Mouse (Mus musculus) left cerebral cortex, postnatal 25 days (tissue): ENCODE data around the gene Eif2b2. TPM values are rescaled to one million over a fixed set of nuclear protein-coding genes. Genes with fewer than 3 reads are reported as not detected.

ENCODE experiments used
- DNase-seq, 2 experiments: peaks; one replicate each; pipeline ENCODE4 v3.0.0; 2022; ENCODE audit warnings: low spot score in 2 of 2, mixed read lengths in 1 of 2
- intact Hi-C: fragments of 180-260 bp; cut with DNase I; formaldehyde crosslinking; loops from one replicate; pipeline ENCODE4 v1.15.1; 2025
- total RNA-seq, 2 experiments: library from RNA; stranded (reverse); gene quantifications; 2 replicates each; pipeline ENCODE4 v1.2.3; 2021

Eif2b2 gene
- total RNA-seq, result 10 to 100 TPM; 59.8 to 76.8 TPM

DNA sequence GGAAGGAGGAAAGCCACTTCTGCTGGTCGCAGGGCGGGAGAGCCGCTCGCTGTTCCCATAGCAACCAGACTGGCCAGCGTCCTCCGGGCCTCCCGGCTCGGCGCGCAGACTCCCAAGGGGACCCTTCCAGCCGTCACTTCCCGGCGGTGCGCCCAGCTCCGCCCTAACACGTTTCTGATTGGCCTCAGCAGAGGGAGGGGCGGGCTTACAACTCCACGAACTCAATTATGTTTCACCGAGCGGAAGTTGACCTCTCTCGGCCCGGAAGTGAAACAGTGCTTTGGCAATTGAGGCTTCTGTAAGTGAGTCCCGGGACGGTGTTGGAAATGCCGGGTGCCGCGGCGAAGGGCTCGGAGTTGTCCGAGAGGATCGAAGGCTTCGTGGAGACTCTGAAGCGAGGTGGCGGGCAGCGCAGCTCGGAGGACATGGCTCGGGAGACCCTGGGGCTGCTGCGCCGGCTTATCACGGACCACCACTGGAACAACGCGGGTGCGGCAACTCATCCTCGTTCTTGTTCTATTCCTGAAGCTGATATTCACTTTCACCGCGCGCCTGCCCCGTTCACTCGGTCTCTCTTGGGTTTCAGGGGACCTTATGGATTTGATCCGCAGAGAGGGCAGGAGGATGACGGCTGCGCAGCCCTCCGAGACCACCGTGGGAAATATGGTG is at the start of gene Eif2b2:
Gene Eif2b2 (plus strand): TSS at position 246 of the 669 bp plus-strand sequence.
- intact Hi-C loops, result loop anchor here (1.0 kb wide), 1 partner anchor 50 kb away; no protein-coding TSS in a partner anchor
- DNase-seq, result peak; percentile 98 to 100

DNA sequence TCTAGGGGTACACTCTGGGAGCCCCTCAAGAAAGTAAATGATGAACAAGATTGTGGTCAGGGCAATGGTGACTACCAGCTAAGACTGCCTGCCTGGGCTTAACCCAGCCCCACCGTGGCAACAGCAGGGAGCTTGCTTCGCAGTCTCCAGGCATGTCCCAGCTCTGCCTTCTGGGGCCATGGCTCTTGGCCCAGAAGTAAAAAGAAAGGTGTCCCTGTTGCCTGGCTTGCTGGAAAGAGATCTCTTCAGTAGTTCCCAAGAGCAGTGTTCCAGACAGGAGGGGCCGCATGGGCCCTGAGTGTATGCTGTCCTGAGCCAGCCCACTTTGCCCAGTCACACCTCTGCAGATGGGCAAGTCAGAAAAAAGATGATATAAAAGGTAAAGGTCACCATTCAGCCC is 49.4 kb upstream of the Eif2b2 start:
- no peak for DNase-seq
- intact Hi-C loops, result loop anchor here (1.0 to 2.0 kb wide), 2 partner anchors 49 to 135 kb away; partner anchors contain the start of gene Eif2b2

DNA sequence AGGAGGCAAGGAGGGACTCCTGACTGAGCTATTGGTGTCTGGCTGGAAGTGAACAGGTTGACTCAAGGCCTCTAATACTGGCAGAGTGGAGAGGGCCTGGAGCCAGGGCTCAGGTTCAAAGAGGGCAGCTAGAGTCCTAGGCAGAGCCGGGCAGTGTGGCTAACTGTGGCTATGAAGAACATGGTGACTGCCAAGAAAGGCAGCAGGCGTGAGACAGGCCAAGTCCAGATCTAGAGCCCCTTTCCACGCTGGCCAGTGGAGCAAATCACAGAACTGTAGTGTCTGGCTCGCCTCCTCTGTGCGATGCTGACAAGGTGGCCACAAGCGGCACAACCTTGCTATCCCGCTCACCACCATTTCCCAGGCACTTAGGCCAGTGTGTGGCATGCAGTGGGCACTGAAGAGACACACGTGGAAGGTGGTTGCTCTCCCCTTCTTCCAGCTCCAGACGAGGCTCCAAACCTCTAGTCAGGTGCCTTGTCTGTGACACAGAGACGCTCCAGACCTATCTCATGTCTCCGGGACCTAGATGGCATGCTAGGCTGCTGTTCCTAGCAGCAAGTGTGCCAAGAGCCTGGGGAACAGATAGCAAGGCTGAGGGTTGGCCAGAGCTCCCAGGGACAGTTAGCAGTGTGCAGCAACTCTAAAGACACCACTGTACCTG is 48.9 kb upstream of the Eif2b2 start:
- intact Hi-C loops, result no loop called here
- no peak for DNase-seq

DNA sequence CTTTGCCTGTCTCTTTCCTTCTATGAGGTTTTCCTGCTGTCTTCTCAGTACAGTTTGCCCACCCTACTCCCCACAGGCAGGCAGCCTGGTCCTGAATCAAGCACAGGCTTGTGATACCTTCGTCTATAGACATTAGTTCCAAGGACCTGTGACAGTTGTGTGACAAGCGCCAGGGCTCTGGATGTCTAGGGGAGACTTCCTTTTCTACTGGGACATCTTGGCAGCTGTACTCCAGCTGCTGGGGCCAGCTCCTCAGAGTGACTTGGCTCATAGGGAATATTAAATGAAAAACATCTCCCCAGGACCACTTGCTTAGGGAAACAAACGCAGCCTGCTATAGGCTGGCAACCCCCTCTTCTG is 48.4 kb upstream of the Eif2b2 start:
- no peak for DNase-seq
- intact Hi-C loops, result no loop called here

DNA sequence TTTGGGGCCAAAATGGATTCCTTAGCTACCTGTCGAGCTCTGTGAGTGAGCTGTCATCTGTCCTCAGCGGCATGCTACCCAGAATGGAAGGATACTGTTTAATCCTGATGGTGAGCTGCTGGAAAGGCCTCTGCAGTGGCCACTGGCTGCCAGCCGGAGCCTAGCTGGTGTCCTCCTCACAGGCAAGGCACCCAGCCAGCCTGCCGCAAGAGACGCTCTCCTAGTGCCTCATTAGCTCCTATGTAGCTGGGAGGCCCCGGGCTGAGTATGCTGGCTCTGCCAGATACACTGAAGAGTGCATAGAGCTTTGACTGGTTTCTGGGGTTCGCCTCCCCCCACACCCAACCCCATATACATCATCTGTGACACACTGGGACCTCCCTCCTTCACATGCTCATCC is 45.3 kb upstream of the Eif2b2 start:
- intact Hi-C loops, result no loop called here
- DNase-seq, result no peak

DNA sequence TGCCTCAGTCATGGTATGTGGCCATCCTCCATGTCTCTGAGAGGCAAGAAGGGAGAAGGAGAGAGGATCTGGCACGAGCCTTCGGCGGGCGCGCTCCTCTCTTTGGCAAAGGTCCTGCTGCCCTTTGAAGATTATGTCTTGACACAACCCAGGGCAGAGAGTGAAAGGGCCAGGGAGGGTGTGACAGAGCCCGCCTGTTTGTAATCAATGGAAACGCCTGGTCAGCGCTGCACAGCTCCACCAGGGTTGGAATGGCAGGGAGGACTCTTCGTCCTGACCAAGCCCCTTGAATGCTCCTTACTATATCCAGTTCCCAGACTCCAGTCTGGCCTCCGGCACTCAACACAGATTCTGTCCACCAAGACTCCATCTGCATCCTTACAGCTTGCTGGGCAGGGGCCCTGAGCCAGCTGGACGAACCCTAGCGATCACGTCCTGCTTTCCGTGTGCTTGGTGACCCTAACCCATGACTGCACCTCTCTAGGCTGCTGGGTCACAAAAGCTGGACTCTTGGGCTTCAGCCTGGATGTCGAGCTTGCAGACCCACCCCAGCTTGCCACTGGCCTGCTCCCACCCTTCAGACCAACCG is 44.1 kb upstream of the Eif2b2 start:
- DNase-seq, result no peak
- intact Hi-C loops, result no loop called here

DNA sequence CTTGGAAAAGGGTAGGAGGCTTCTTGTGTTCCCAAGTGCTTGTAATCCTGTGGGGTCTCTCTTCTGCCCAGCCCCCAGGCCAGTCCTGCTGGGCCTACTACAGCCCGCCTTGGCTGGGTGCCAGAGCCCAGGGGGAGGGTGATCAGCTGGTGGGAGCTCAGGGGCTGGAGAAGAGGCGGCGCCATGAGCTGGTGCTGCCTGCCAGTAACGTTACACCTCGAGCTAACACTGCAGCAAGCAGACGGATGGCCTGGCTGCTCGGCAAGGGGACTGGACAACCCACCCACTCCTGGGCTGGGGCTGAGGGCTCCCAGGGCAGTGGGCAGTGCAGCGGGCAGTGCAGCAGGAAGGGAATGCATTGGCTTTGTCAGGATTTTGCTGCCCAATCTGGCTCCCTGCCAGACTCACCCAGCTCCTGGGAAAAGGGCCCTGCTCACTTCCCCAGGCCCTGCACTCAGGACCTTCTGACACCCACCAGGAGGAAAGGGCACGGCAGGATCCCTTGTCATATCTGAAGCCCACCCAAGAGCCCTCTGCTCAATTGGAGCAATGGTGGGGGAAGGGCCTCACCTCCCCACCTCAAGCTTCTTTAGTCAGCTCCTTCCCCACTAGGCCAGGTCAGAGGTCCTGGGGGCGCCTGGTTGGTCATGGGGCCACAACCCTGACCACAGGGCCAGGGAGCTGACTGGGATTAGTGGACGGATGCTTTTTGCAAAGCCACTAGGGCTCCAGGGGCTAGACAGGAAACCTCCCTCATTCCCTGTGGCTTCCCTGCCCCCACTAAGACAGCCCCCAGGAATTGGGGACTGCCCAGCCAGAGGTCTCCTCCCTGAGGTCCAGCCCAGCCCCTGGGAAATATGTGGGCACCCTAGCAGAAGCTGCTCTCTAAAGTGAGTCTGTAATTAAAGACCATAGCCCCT is 43.1 kb upstream of the Eif2b2 start:
- no peak for DNase-seq
- intact Hi-C loops, result no loop called here

DNA sequence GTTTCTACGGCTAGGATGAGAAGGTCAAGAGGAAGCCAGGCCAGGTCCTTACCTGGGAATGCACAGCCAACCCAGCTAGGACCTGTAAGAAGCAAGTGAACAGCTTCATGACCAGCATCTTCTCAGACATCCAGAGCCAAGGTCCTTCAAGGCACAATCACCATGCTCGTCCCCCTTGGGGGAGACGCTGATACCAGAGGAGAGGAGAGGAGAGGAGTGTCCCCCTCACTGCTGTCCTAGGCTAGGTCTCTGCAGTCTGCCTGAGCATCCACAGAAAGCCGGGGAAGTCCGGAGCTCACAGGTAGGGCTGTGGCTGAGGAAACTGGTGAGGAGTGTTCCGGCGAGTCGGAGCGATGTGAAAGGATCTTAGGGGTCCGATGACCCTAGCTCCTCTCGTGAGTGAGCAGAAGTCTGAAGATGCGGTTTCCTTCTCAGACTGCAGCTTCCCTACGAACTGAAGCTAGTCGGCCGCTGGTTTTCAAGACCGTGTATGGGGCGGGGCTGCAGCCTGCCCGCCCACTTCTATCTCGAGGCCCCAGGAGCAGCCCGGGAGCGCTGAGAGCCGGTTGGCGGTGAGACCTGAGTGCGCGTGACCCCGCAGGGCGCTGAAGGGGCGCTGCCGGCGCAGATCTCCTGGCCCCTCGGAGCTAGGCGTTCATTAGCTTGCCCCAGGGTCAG is 42.3 kb upstream of the Eif2b2 start:
- intact Hi-C loops, result no loop called here

DNA sequence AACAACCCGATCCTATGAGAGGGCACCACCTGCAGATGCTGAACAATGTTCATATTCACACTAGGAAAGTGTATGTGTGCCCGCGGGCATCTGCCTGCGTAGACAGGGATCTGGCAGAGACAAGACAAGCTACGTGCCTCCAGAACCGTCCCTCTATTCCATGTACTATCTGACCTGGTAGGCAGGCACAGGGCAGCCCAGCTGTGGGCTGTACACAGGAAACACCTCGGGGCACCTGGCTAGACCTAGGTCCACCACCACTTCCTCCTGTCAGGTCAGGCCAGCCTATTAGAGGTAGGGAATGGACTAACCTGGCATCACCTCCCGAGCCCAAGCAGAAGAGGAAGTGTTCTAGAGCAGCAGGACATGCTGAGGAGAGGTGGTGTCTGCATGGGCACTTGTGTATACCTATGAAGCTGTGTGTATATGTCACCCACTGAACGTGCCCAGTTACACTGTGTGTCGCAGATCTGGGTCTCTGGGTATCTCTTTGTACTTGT is 41.5 kb upstream of the Eif2b2 start, which contains the start of gene Pgf:
Gene Pgf (minus strand): TSS at position 51 of the 500 bp plus-strand sequence.
- intact Hi-C loops, result no loop called here
- no peak for DNase-seq

More for the DNA sequence above, 42.3 kb upstream of the Eif2b2 start:
- DNase-seq, result no peak

DNA sequence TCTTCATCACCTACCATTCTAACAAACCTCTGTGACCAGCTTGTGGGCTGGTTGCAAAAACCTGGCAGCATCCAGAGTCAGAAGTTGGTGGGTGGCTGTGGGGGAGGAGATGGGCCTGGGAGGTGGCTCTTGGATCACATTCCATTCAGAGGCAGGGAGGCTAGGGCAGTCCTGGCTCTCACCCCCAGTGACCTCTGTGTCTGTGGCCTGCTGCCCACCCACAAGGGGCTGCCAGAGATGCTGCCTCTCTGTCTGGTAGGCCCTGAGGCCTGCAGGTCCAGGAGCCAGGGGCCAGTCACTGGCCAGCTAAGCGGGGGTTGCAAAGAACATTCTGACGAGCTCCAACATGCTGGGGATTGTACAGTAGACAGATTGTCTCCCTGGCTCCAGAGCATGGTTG is 41.0 kb upstream of the Eif2b2 start:
- DNase-seq, result no peak
- intact Hi-C loops, result no loop called here

DNA sequence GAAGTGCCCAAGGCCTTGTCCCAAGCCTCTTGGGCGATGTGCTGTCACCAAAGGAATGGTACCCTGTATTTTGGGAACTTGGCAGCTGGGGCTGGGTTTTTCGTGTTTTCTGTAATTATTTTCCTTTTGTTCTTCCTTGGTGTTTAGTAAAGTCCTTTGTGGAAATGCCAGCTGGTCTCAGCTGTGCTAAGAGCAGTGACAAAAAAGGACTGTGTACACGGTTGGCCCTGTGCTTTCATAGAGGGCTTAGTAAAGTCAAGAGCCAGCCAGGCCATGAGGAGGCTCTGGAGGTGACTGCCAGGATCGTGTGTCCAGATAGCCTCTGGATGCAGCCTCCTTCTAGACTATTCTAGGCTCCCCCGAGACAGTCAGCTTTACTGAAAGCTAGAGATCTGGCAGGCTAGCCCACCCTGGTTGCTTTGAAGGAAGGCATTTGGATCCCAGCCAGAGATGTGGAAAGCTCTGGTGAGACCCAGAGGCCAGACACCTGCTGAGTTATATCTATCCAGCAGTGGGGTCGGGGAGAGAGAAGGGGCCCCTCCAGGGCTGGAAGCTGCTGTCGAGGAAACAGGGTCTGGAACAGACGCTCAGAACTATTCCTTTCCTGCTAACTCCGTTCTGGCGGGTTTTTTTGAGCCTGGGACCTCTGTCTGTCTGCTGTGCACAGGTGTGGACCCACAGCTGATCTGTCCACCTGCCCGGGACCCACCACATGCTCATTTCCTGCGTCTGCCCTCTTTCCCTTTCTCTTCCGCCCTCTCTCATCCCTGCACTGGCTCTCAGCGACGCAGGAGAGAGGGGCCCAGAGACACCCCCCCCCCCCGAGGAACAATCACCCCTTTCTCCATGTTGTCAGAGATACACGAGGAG is 37.6 kb upstream of the Eif2b2 start:
- peak in 1 of 2 experiments; percentile 8 for DNase-seq
- intact Hi-C loops, result no loop called here

DNA sequence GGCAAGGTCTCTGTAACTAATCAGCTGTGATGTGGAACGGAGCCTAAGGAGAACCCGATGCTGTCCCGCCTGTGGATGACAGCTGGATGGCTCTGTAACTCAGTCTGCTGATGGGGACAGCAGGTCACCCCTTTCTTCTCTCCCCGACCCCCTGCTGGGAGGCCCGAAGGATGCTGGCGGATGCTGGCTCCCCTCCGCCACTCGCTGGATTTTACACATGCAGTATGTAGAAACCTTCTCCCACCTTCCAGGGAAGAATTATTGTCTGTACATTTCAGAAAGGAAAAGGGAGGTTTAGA is 37.0 kb upstream of the Eif2b2 start:
- intact Hi-C loops, result no loop called here
- DNase-seq, result no peak

DNA sequence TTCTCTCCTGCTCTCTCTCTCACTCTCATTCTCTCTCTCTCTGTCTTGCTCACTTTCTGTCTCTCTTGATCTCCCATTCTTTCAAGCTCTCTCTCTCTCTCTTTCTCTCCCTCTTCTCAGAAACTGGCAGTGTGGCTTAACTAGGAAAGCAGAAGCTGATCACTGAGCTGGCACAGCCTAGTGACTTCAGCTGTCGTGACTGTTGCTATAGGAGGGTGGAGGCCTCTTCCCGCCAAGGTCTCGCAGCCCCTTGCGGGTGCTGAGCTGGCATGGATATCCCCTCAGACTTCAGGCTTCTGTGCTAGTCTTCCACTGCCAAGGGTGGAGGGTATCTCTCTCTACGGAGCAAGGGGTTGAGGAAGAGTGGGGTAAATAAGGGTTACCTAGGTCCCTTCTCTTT is 36.4 kb upstream of the Eif2b2 start:
- no peak for DNase-seq
- intact Hi-C loops, result no loop called here

DNA sequence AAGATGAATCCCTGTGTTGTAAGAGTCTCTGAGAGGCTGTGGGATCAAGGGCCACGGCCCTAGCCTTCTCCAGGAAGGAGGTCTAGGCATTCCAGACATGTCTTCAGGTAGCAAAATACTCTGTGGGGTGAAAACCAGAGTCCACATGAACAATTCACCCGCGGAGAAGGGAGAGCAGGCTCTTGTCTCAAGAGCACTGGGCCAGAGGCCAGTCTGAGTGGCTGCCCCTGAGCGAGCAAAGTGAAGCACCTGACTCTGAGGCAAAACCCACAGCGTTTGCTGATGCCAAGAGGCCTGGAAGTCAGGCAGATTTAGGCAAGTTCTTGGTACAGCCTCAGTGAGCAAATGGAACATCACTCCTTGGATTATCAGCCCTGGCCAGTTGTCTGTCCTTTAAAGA is 35.2 kb upstream of the Eif2b2 start:
- intact Hi-C loops, result no loop called here

DNA sequence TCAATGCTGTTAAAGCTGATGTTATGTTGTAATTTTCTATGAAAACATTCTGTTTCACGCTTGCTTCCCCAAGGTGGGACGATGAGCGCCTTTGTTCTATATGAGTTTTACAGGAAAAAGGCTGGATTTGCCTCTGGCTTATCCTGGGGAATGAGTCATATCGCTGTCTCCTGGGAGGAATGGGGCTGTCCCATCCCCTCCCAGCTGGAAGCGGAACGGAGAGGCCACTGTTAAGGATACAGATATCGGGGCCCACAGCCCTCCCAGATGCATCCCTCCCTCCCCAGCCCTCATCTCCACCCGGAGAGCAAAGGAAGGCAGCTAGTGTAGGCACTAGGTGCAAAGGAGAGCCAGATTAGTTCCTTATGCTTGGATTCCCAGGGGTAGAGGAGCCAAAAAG is 33.5 kb upstream of the Eif2b2 start:
- DNase-seq, result no peak
- intact Hi-C loops, result no loop called here

More for the DNA sequence above, 35.2 kb upstream of the Eif2b2 start:
- DNase-seq, result no peak

DNA sequence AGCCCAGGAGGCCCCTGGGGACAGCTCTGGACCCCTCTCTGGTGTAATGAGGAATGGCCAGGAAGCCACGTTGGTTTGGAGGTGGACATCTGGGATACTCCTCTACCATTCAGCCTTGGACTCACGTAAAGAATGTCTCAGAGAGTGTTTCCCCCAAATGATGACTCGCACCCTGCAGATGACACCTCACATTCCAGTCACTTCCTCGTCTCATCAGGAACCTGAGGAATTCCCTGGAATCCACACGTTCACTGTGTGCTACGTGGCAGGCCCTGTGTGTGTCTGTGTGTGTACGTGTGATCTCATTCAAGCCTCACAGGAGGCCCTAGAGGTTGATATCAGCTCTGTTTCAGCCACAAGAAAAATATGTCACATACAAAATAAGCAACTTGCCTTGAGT is 32.9 kb upstream of the Eif2b2 start:
- intact Hi-C loops, result no loop called here
- no peak for DNase-seq

DNA sequence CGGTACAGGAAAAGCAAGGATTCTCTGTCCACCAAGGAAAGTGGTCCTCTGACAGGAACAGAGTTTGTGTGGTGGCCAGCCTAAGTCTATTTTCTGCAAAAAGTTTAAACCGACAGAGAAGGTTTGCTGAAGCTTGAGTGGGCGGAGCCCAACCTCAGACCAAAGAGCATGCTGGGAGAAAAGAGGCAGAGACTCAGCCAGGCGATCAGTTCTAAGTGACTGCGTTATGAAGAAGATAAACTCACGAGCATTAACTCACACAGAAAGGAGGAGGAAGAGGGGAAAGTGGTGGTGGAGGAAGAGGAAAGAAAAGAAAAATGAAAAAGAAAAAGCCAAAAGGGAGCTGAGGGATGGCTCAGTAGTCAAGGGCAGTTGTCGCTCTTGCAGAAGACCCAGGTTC is 29.0 kb upstream of the Eif2b2 start:
- no peak for DNase-seq
- intact Hi-C loops, result no loop called here

DNA sequence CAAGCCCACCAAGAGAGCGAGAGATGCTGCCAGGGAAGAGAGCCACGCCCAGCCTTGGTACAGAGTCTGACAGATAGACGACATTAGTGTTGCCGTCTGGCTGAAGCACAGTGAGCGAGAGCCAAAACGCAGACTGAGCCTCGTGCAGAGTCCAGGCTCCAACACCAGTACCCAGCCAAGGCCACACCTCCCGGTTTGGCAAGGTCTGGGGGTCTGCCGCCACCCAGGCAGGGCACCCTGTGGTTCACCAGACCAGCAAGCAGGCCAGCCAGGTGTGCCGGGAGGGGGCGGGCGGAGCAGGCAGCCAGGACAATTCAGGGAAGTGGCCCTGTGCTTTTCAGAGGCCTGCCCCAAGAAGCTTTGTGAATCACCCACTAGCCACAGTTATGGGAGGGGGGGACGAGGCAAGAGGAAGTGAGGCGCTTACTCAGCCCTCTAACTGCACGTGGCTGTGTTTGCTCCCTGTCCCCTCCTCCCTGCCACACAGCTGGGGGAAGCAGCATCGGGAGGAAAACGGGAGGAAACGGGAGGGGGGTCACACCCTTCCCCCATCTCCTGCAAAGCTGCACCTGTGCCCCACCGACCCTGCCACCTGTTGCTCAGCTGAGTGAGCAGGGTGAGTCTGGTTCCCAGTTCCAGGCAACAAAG is 26.7 kb upstream of the Eif2b2 start:
- no peak for DNase-seq
- intact Hi-C loops, result no loop called here
